Mouse (Mus musculus): Measurements from ENCODE around the gene Inca1.

DNA sequence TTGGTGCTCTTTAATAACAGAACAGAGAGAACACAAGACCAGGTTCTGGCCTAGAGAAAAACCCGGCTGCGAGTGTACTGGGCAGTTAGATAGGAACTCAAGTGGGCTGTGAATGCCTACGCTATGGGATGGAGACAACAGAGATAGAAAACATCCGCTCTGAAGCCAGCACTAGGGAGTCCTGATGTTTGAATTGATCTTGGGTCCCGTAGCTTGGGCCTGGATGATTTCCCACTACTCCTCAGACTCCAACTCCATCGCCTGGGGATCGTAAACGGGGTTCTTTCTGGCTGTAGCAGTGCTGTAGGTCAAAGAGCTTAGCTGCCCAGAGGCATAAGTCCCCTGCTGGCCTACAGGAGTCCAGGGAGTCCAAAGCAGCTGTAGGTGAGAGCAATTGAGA lies 11.6 kb downstream of the Inca1 start:
- TF ChIP-seq CTCF (IDR thresholded peaks at IDR 0.05; ENCODE audit: extremely low read depth, insufficient read depth, low read length), result no peak
- no peak for TF ChIP-seq POLR2A (IDR thresholded peaks at IDR 0.05; ENCODE audit: extremely low read depth, insufficient read depth, low read length)

Data from cortical plate, adult 2 months (tissue).